Mouse (Mus musculus) brain, embryonic 14.5 days (tissue): Measurements from ENCODE around the gene Pde4b.

Experiments
- CTCF ChIP-seq: fragments of 200-500 bp; IDR thresholded peaks from 2 replicates; pipeline ENCODE4 v1.5.1; 2012; ENCODE audit warnings: inconsistent platforms, mild to moderate bottlenecking, moderate library complexity, borderline replicate concordance; ENCODE audit not compliant: insufficient read depth, insufficient read length; ENCODE audit errors: extremely low read depth
- POLR2A ChIP-seq: fragments of 200-500 bp; IDR thresholded peaks from 2 replicates; pipeline ENCODE4 v1.6.1; 2012; ENCODE audit warnings: mild to moderate bottlenecking, inconsistent platforms, borderline replicate concordance; ENCODE audit not compliant: poor library complexity, insufficient read depth, insufficient read length, severe bottlenecking; ENCODE audit errors: extremely low read depth

DNA sequence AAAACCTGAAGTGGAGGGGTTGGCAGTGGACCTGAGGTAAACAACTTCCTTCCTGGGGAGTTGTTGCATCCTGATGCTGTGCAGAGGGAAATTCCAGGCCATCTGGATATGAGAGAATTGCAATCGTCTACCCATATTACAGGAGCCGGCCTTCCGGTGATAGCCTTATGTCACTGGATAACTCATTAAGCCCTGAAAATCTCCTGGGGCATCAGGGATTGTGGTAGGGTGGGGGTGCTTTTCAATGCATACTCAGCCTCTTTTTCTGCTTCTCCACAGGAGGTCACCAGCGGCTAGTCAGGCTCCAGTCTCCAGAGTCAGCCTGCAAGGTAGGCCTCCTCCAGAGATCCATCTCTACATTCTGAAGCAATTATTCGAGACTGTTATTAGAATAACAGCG is 418.4 kb downstream of the Pde4b start:
- TF ChIP-seq CTCF (no peak), POLR2A (no peak)
